Mouse (Mus musculus): Measurements from ENCODE around the gene Fcgrt.

DNA sequence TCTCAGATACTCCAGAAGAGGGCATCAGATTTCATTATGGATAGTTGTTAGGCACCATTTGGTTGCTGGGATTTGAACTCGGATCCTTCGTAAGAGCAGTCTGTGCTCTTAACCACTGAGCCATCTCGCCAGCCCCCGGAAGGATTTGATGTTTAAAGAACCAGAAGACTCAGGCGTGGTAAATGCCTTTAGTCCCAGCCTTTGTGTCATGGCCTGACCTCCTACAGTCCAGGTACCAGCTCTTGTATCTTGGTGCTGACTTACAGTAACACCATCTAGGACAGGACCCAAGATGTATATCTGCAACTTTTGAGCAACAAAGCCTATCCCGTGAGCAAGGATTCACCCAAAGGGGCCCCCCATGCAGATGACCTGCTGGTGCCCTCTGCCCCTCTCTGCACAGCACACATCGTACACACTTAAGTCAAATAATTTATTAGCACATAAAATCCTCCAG lies 21.5 kb upstream of the Fcgrt start:
- TF ChIP-seq CTCF (IDR thresholded peaks at IDR 0.05; ENCODE audit: insufficient read depth, low read length) (no peak), POLR2A (IDR thresholded peaks at IDR 0.05; ENCODE audit: borderline replicate concordance, extremely low read depth, low read depth, low read length) (no peak)
